Mouse (Mus musculus) kidney, adult 2 months (tissue): ENCODE measurements around the gene Acot3.
"Not testable (repeated sequence)": the region's sequence is repeated elsewhere in the genome, so short reads cannot be mapped to it uniquely, and the experiment has no call there.

Source experiments
- CTCF ChIP-seq: fragments of 200-500 bp; conservative IDR thresholded peaks from 2 replicates; pipeline ENCODE4 v1.5.1; 2011; ENCODE audit warnings: low read depth, mild to moderate bottlenecking, control low read depth, low read length, moderate library complexity, mixed read lengths; ENCODE audit not compliant: insufficient read depth, insufficient read length
- POLR2A ChIP-seq: fragments of 200-500 bp; IDR thresholded peaks from one replicate; pipeline ENCODE4 v1.6.1; 2011; ENCODE audit warnings: low read depth, low read length, control low read depth

- not testable (repeated sequence) for TF ChIP-seq CTCF, POLR2A
Measured at GRCm38 (mm10) chr12:84028328-84028727, 23.6 kb upstream of the Acot3 start.
